Mouse (Mus musculus) kidney, postnatal 0 days (tissue): ENCODE results near the gene Nrxn3. TPM values are rescaled to one million over a fixed set of nuclear protein-coding genes. Genes with fewer than 3 reads are reported as not detected.
A peak's percentile ranks its signal among the peaks of the same experiment; 100 is the strongest.

Source experiments
- ATAC-seq: fragments of 200-750 bp; cut with Nextera tagmentation; replicated peaks from 2 replicates; pipeline ENCODE4 v1.8.0; 2017; ENCODE audit warnings: low read depth, moderate number of reproducible peaks, moderate TSS enrichment, moderate library complexity; ENCODE audit not compliant: low FRiP score
- DNase-seq: peaks from one replicate; pipeline ENCODE4 v3.0.0-alpha.2; 2016; ENCODE audit warnings: low spot score
- H3K27ac ChIP-seq: fragments of 300-500 bp; sonication (generic); 2 replicates; pipeline ENCODE4 v1.5.1; 2014; ENCODE audit warnings: mild to moderate bottlenecking
- H3K27me3 ChIP-seq: fragments of 300-500 bp; sonication (generic); 2 replicates; pipeline ENCODE4 v1.6.1; 2014; ENCODE audit warnings: low read length, mixed read lengths; ENCODE audit not compliant: insufficient read depth
- H3K36me3 ChIP-seq: fragments of 300-500 bp; sonication (generic); 2 replicates; pipeline ENCODE4 v1.6.1; 2014; ENCODE audit warnings: low read length, mixed read lengths; ENCODE audit not compliant: insufficient read depth
- H3K4me1 ChIP-seq: fragments of 300-500 bp; sonication (generic); replicated peaks from 2 replicates; pipeline ENCODE4 v1.6.1; 2014; ENCODE audit warnings: antibody characterized with exemption, low read length, mixed read lengths; ENCODE audit not compliant: insufficient read depth
- H3K4me2 ChIP-seq: fragments of 300-500 bp; sonication (generic); 2 replicates; pipeline ENCODE4 v1.6.1; 2014; ENCODE audit warnings: mild to moderate bottlenecking, low read length, moderate library complexity, mixed read lengths
- H3K4me3 ChIP-seq: fragments of 300-500 bp; sonication (generic); replicated peaks from 2 replicates; pipeline ENCODE4 v1.5.1; 2014; ENCODE audit warnings: low read depth, low read length
- H3K9ac ChIP-seq: fragments of 300-500 bp; sonication (generic); 2 replicates; pipeline ENCODE4 v1.6.1; 2014; ENCODE audit warnings: low read depth, low read length
- H3K9me3 ChIP-seq: fragments of 300-500 bp; sonication (generic); replicated peaks from 2 replicates; pipeline ENCODE4 v1.6.1; 2016; ENCODE audit warnings: low read length, inconsistent platforms, mixed read lengths
- CTCF ChIP-seq: IDR thresholded peaks from 2 replicates; pipeline ENCODE4 v1.5.1; 2016; ENCODE audit warnings: antibody characterized with exemption, low read depth, mild to moderate bottlenecking, moderate library complexity
- WGBS: fragments of 180-500 bp; shearing (Covaris S2); extraction: QIAGEN DNeasy Blood & Tissue Kit; methylation state at CpG from one replicate; pipeline ENCODE4 v1.1.7; 2014; 5-methylcytosine and 5-hydroxymethylcytosine counted together
- polyA plus RNA-seq: library from polyadenylated mRNA; unstranded; fragments of >200 nt; fragmentation: Nextera tagmentation; extraction: Ambion mirVana; gene quantifications from 2 replicates; pipeline ENCODE4 v1.2.1, GENCODE M21; 2015

Nrxn3 gene
- polyA plus RNA-seq, 1 experiment from 2014 or later = 3.0 TPM

DNA sequence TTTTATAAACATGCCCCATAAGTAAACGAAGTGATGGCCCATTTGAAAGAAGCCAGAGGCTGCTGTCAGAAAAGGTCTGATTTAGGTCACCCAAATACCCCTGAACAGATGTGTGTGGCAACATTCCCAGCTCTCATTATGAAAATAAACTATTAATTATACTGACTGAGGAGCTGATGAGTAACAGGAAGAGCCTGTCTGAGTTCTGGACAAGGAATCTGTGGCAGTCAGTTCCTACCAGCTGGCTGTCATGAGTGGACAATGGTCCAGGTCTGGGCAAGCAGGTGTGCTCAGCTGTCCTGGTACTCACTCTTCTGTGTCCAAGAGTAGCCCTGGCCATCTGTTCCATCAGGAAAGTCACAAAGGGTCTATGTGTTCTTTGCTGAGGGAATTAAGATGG is 517.1 kb downstream of the Nrxn3 start:
- Histone ChIP-seq H3K9ac (no peak overlapping the region), H3K4me2 (no peak overlapping the region), H3K36me3 (no peaks in the 10 kb centered on the region), H3K27me3 (no peaks in the 10 kb centered on the region), H3K4me3 (no peak overlapping the region), H3K4me1 (no peaks in the 10 kb centered on the region), H3K9me3 (peaks cover 2% of the 10 kb centered on the region; the same call in 1 of the 2 replicates), H3K27ac (no peak overlapping the region)
- DNase-seq (peak; percentile 25), ATAC-seq (no peak)
- TF ChIP-seq CTCF = no peak
- WGBS = 55% methylated on average over 1 of the region's 1 CpGs

DNA sequence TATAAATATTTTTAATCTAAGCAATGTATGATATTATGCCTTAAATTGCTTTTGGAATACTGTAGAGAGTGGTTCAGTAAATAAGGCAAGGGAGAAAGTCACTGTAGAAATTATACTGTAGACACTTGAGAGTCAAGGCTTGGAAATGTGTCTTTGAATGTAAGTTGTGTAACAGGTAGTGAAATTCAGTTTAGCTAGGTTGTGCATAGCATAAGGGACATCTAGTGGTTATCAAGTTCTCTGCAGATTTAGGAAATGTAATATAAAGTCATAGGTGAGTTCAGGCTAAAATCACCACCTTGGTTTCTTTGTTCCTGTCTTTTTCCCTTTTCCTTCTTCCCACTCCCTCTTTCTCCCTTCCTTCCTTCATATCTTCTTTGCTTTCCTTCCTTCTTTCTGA is 518.9 kb downstream of the Nrxn3 start:
- H3K36me3 ChIP-seq = no peaks in the 10 kb centered on the region
- H3K4me2 ChIP-seq = no peak overlapping the region
- no peaks in the 10 kb centered on the region for H3K4me1 ChIP-seq
- DNase-seq (no peak), ATAC-seq (no peak)
- H3K27ac ChIP-seq = no peak overlapping the region
- no peak for TF ChIP-seq CTCF
- no peak overlapping the region for H3K4me3 ChIP-seq
- peaks cover 2% of the 10 kb centered on the region; the same call in 1 of the 2 replicates for H3K9me3 ChIP-seq
- no peak overlapping the region for H3K9ac ChIP-seq
- H3K27me3 ChIP-seq = no peaks in the 10 kb centered on the region

DNA sequence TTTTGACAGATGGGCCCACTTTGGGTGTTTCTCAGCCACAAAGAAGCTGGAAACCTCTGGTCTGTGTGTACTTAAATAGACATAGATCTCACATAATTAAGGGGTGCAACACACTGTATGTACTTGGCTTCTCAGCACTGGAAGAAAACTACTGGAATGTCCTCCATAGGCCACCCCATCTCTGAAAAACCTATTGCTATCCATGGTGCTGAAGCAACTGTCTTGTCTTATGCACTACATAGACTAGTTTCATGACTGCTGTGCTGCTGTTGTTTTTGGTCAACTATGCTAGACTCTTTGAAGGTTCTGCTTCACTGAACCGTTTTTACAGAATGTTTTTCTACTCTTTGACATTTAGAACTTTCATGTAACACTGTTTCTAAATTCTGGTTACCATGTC is 519.8 kb downstream of the Nrxn3 start:
- ATAC-seq (no peak), DNase-seq (peak; percentile 54)
- no peaks in the 10 kb centered on the region for H3K4me1 ChIP-seq
- no peak for TF ChIP-seq CTCF
- H3K4me3 ChIP-seq = no peak overlapping the region
- WGBS = 26% methylated on average over 1 of the region's 1 CpGs
- no peak overlapping the region for H3K9ac ChIP-seq
- no peaks in the 10 kb centered on the region for H3K27me3 ChIP-seq
- H3K9me3 ChIP-seq = peaks cover 2% of the 10 kb centered on the region; the same call in 1 of the 2 replicates
- H3K36me3 ChIP-seq = no peaks in the 10 kb centered on the region
- no peak overlapping the region for H3K27ac ChIP-seq
- no peak overlapping the region for H3K4me2 ChIP-seq

DNA sequence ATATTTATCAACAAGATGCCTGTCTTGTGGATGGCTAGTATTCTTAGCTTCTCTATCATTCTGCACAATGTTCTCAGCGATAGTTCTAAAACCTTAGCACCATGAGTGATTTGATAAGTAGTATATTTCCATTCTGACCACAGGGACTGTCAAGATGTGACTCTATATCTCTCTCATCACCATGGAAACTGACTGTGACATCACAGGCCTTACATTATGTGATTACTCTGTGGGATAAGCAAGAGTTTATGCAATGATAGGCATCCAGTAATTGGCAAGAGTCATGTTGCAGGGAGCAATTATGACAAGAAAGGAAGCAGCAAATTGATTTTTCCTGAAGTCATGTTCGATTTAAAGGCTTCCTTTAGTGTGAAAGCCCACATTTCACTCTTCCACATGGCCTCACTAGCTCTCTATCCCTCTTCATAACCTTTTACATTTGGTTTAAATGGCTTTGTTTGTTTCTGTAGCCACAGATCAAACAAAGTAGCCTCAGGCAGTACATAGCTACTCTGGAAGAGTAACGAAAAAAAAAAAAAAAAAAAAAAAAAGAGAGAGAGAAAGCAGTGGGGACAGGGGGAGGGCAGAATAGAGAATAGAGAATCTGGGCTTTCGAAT is 532.7 kb downstream of the Nrxn3 start:
- Histone ChIP-seq H3K4me1 (no peaks in the 10 kb centered on the region), H3K4me2 (no peak overlapping the region), H3K9ac (no peak overlapping the region), H3K36me3 (no peaks in the 10 kb centered on the region), H3K9me3 (no peaks in the 10 kb centered on the region), H3K27me3 (no peaks in the 10 kb centered on the region), H3K27ac (no peak overlapping the region), H3K4me3 (no peak overlapping the region)
- DNase-seq (no peak), ATAC-seq (no peak)
- no peak for TF ChIP-seq CTCF
- 73% methylated on average over 4 of the region's 4 CpGs for WGBS

DNA sequence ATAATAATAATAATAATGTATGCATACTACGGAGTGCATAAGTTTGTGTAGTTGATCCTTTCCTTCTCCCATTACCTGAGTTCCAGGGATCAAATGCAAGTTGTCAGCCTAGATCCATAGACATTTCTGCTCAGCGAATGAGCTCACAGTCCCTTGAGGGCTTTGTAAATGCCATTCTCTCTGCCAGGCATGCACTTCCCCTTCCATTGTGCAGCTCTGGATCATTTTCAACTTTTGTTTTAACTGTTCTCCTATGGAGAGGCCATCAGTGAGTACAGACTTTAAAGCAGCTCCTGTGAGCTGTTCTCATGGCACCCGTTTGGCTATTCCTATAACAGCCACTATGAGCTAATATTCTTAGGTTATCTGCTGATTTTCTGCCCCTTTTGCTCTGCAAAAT is 536.2 kb downstream of the Nrxn3 start:
- 88% methylated on average over 3 of the region's 3 CpGs for WGBS
- no peak for TF ChIP-seq CTCF

DNA sequence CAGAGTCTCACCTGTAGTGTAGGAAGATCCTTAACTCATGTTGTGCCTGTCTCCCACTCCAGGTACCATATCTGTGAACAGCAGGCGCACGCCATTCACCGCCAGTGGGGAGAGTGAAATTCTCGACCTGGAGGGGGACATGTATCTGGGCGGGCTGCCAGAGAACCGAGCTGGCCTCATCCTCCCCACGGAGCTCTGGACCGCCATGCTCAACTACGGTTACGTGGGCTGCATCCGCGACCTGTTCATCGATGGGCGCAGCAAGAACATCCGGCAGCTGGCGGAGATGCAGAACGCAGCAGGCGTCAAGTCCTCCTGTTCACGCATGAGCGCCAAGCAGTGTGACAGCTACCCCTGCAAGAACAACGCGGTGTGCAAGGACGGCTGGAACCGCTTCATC is 537.4 kb downstream of the Nrxn3 start:
- ATAC-seq (no peak), DNase-seq (no peak)
- Histone ChIP-seq H3K4me1 (no peaks in the 10 kb centered on the region), H3K36me3 (no peaks in the 10 kb centered on the region), H3K27ac (no peak overlapping the region), H3K9ac (no peak overlapping the region), H3K27me3 (no peaks in the 10 kb centered on the region), H3K9me3 (no peaks in the 10 kb centered on the region), H3K4me2 (no peak overlapping the region), H3K4me3 (no peak overlapping the region)
- WGBS = 87% methylated on average over 24 of the region's 24 CpGs
- no peak for TF ChIP-seq CTCF

More for the DNA sequence above, 536.2 kb downstream of the Nrxn3 start:
- no peaks in the 10 kb centered on the region for H3K9me3 ChIP-seq
- H3K4me2 ChIP-seq = no peak overlapping the region
- no peak overlapping the region for H3K9ac ChIP-seq
- DNase-seq (no peak), ATAC-seq (no peak)
- no peaks in the 10 kb centered on the region for H3K4me1 ChIP-seq
- no peak overlapping the region for H3K27ac ChIP-seq
- H3K27me3 ChIP-seq = no peaks in the 10 kb centered on the region
- no peak overlapping the region for H3K4me3 ChIP-seq
- no peaks in the 10 kb centered on the region for H3K36me3 ChIP-seq

DNA sequence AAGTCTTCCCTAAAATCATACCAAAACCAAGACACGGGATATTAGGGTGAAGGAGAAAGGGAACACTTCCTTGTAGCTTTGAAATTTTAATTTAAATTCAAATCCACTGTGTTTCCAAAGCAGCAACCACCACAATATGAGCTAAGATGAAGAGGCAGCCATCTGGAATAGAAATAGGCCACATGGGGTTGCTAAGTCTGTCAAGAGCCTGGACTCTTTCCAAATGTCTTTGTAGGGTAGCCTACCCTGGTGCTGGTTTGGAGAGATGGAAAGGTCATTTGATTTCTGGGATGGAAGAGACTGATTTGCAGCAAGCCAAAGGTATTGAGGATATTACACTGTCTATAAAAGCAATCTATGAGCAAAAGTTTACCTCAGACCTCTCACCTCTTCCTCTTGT is 539.6 kb downstream of the Nrxn3 start:
- Histone ChIP-seq H3K4me1 (no peaks in the 10 kb centered on the region), H3K4me3 (no peak overlapping the region), H3K27me3 (no peaks in the 10 kb centered on the region), H3K9me3 (no peaks in the 10 kb centered on the region), H3K4me2 (no peak overlapping the region), H3K27ac (no peak overlapping the region), H3K36me3 (no peaks in the 10 kb centered on the region), H3K9ac (no peak overlapping the region)
- no peak for TF ChIP-seq CTCF
- ATAC-seq (no peak), DNase-seq (no peak)
- WGBS = 67% methylated on average over 1 of the region's 1 CpGs
